Mouse (Mus musculus): Measurements from ENCODE around the gene Cst9. TPM values are rescaled to one million over a fixed set of nuclear protein-coding genes. Genes with fewer than 3 reads are reported as not detected.

Cst9 gene
- polyA plus RNA-seq, 1 experiment from 2014 or later: not detected

- no peak overlapping the region for H3K9ac ChIP-seq (replicated peaks; ENCODE audit: low read depth, low read length)
- WGBS: 28% methylated on average over 4 of the region's 4 CpGs
- peaks cover 15% of the 10 kb centered on the region for H3K36me3 ChIP-seq (ENCODE audit: control insufficient read depth, insufficient read depth, low read length)
- peaks cover 30% of the 10 kb centered on the region for H3K4me1 ChIP-seq (ENCODE audit: control insufficient read depth, insufficient read depth, low read length)
- peak; percentile 50; the same call in 1 of the 2 replicates for ATAC-seq (ENCODE audit: insufficient number of reproducible peaks, insufficient read depth, low FRiP score, low read depth)
- peak overlapping the region; percentile 77 for H3K4me2 ChIP-seq (replicated peaks; ENCODE audit: low read depth, low read length)
- no peaks in the 10 kb centered on the region for H3K9me3 ChIP-seq (ENCODE audit: control insufficient read depth, low read depth, low read length)
- H3K27me3 ChIP-seq (ENCODE audit: control insufficient read depth, insufficient read depth, low read length): no peaks in the 10 kb centered on the region
- H3K4me3 ChIP-seq (ENCODE audit: low read depth, low read length): no peak overlapping the region
- peak overlapping the region; percentile 72 for H3K27ac ChIP-seq (ENCODE audit: low read length)
Observed at GRCm38 (mm10) chr2:148872860-148873259, 37.9 kb downstream of the Cst9 start.

DNA sequence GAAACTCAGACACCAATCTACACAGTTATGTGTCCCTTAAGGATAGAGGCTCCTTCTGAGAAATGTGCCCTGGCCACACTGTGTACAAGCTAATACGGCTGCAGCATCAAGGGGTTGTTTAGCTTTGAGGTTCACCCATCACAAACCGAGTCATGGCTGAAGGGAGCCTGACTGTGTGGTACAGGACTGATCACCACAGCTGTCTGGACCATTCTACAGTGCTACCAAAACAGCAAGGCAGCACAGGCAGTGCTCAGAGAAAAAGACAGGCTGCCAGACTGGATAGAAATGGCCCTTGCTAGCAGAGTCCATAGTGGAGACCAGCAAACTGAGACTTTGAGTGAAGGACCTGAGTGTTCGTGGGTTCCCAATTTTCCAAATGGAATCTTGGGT lies 39.3 kb downstream of the Cst9 start:
- Histone ChIP-seq H3K27ac (ENCODE audit: low read length) (peak overlapping the region; percentile 33; the same call in 1 of the 2 replicates), H3K4me2 (replicated peaks; ENCODE audit: low read depth, low read length) (peak overlapping the region; percentile 77), H3K9me3 (ENCODE audit: control insufficient read depth, low read depth, low read length) (no peaks in the 10 kb centered on the region), H3K27me3 (ENCODE audit: control insufficient read depth, insufficient read depth, low read length) (no peaks in the 10 kb centered on the region), H3K36me3 (ENCODE audit: control insufficient read depth, insufficient read depth, low read length) (peaks cover 15% of the 10 kb centered on the region), H3K4me3 (ENCODE audit: low read depth, low read length) (peak overlapping the region; percentile 88), H3K9ac (replicated peaks; ENCODE audit: low read depth, low read length) (peak overlapping the region; percentile 66; the same call in 1 of the 2 replicates), H3K4me1 (ENCODE audit: control insufficient read depth, insufficient read depth, low read length) (peaks cover 30% of the 10 kb centered on the region)
- ATAC-seq (ENCODE audit: insufficient number of reproducible peaks, insufficient read depth, low FRiP score, low read depth): no peak
- WGBS: 21% methylated on average over 3 of the region's 3 CpGs

DNA sequence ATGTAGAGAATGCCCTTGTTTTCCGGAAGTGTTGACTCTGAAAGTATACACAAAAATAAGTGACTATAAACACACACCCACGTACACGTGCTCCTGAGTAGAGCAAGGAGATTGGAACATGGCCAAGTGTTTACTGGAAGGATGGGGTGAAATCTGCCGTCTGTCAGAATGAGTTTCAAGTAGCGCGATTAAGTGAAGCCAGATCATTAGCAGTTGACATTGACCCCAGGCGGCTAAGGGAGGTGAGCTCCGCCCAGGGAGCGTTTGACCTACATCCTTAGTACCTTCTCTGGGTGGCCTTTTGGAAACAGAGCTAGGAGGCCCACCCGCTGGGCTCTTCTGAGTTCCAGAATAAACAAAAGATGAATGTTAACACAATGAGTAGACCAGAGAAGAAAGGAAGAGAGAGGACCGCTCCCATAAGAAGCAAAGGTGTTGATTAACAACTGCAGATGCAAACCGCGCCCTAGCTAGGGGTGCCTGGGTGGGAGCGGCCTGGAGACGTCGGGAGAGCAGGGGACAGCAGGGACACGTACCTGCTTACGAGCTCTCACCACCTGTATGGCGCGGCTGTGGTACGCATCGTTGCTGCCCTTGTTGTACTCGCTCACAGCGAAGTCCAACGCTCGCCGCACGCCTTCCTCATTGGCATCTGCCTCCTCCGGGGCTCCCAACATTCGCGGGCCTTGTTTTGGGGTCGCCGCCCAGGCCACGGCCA lies 39.8 kb downstream of the Cst9 start:
- Histone ChIP-seq H3K9me3 (ENCODE audit: control insufficient read depth, low read depth, low read length) (no peaks in the 10 kb centered on the region), H3K4me1 (ENCODE audit: control insufficient read depth, insufficient read depth, low read length) (peaks cover 30% of the 10 kb centered on the region), H3K27ac (ENCODE audit: low read length) (peak overlapping the region; percentile 92), H3K4me2 (replicated peaks; ENCODE audit: low read depth, low read length) (peak overlapping the region; percentile 77), H3K4me3 (ENCODE audit: low read depth, low read length) (peak overlapping the region; percentile 88), H3K9ac (replicated peaks; ENCODE audit: low read depth, low read length) (peak overlapping the region; percentile 66), H3K36me3 (ENCODE audit: control insufficient read depth, insufficient read depth, low read length) (peaks cover 15% of the 10 kb centered on the region), H3K27me3 (ENCODE audit: control insufficient read depth, insufficient read depth, low read length) (no peaks in the 10 kb centered on the region)
- ATAC-seq (ENCODE audit: insufficient number of reproducible peaks, insufficient read depth, low FRiP score, low read depth): peak; percentile 57
- under 1% methylated on average over 34 of the region's 34 CpGs for WGBS

- Histone ChIP-seq H3K27me3 (ENCODE audit: control insufficient read depth, insufficient read depth, low read length) (no peaks in the 10 kb centered on the region), H3K36me3 (ENCODE audit: control insufficient read depth, insufficient read depth, low read length) (peaks cover 15% of the 10 kb centered on the region), H3K9ac (replicated peaks; ENCODE audit: low read depth, low read length) (peak within 1 kb of the TSS; percentile 66), H3K4me1 (ENCODE audit: control insufficient read depth, insufficient read depth, low read length) (peaks cover 30% of the 10 kb centered on the region), H3K4me3 (ENCODE audit: low read depth, low read length) (peak within 1 kb of the TSS; percentile 88), H3K27ac (ENCODE audit: low read length) (peak within 1 kb of the TSS; percentile 92), H3K9me3 (ENCODE audit: control insufficient read depth, low read depth, low read length) (no peaks in the 10 kb centered on the region), H3K4me2 (replicated peaks; ENCODE audit: low read depth, low read length) (peak within 1 kb of the TSS; percentile 77)
- WGBS: under 1% methylated on average over 17 of the region's 19 CpGs
- peak; percentile 94 for ATAC-seq (ENCODE audit: insufficient number of reproducible peaks, insufficient read depth, low FRiP score, low read depth)
Observed at GRCm38 (mm10) chr2:148875335-148875811, 40.4 kb downstream of the Cst9 start, which contains the start of gene Cst3. Gene Cst3, minus strand, starts transcription at chr2:148875692.

DNA sequence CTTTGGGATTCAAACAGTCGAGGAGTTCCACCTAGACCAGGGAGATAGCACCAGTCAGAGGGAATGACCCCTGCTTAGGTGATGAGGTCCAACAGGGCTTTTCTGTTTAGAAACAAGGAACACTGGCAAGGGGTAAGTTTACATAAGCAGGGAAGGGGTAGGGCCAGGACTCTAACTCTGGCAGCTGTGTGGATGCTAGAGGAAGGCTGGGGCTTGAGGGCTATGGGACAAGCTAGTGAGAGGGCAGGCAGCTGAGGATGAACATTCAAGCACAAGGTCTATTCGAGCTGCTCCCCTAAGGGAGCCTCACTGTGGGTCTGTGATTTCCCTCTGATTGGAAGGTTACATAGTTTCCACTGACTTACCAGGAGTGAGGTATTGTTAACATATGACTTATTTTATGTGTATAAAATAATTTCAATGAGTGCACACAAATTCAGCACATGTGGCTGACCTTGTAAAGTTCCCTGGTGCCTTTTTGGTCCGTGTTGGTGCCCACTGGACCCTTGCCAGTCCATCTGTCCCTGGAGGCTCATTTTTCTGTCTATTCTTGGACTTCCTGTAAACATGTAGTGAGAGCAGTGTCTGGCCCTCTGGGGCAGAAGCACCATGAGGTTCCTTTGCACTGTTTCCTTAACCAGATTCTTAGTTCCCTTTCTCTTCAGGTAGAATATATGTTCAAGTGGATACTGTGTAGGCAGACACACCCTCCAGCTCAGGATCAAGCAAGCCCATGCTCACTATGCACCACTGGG lies 42.2 kb downstream of the Cst9 start:
- no peak overlapping the region for H3K4me2 ChIP-seq (replicated peaks; ENCODE audit: low read depth, low read length)
- H3K4me3 ChIP-seq (ENCODE audit: low read depth, low read length): no peak overlapping the region
- ATAC-seq (ENCODE audit: insufficient number of reproducible peaks, insufficient read depth, low FRiP score, low read depth): no peak
- 16% methylated on average over 3 of the region's 3 CpGs for WGBS
- no peaks in the 10 kb centered on the region for H3K27me3 ChIP-seq (ENCODE audit: control insufficient read depth, insufficient read depth, low read length)
- H3K9ac ChIP-seq (replicated peaks; ENCODE audit: low read depth, low read length): no peak overlapping the region
- H3K9me3 ChIP-seq (ENCODE audit: control insufficient read depth, low read depth, low read length): no peaks in the 10 kb centered on the region
- peaks cover 27% of the 10 kb centered on the region for H3K4me1 ChIP-seq (ENCODE audit: control insufficient read depth, insufficient read depth, low read length)
- peaks cover under 1% of the 10 kb centered on the region for H3K36me3 ChIP-seq (ENCODE audit: control insufficient read depth, insufficient read depth, low read length)
- H3K27ac ChIP-seq (ENCODE audit: low read length): no peak overlapping the region; the same call in 1 of the 2 replicates

- 8% methylated on average over 2 of the region's 2 CpGs for WGBS
Observed at GRCm38 (mm10) chr2:148878641-148879130, 43.7 kb downstream of the Cst9 start.

GRCm38 (mm10) chr2:148879199-148879598 lies 44.3 kb downstream of the Cst9 start:
- Histone ChIP-seq H3K9me3 (ENCODE audit: control insufficient read depth, low read depth, low read length) (no peaks in the 10 kb centered on the region), H3K27me3 (ENCODE audit: control insufficient read depth, insufficient read depth, low read length) (no peaks in the 10 kb centered on the region), H3K36me3 (ENCODE audit: control insufficient read depth, insufficient read depth, low read length) (no peaks in the 10 kb centered on the region), H3K4me3 (ENCODE audit: low read depth, low read length) (no peak overlapping the region), H3K9ac (replicated peaks; ENCODE audit: low read depth, low read length) (no peak overlapping the region), H3K27ac (ENCODE audit: low read length) (no peak overlapping the region), H3K4me1 (ENCODE audit: control insufficient read depth, insufficient read depth, low read length) (peaks cover 7% of the 10 kb centered on the region), H3K4me2 (replicated peaks; ENCODE audit: low read depth, low read length) (no peak overlapping the region)
- ATAC-seq (ENCODE audit: insufficient number of reproducible peaks, insufficient read depth, low FRiP score, low read depth): no peak
- WGBS: 65% methylated on average over 1 of the region's 1 CpGs

More at GRCm38 (mm10) chr2:148878641-148879130, 43.7 kb downstream of the Cst9 start:
- no peaks in the 10 kb centered on the region for H3K36me3 ChIP-seq (ENCODE audit: control insufficient read depth, insufficient read depth, low read length)
- no peak overlapping the region for H3K4me2 ChIP-seq (replicated peaks; ENCODE audit: low read depth, low read length)
- H3K4me3 ChIP-seq (ENCODE audit: low read depth, low read length): no peak overlapping the region
- no peak for ATAC-seq (ENCODE audit: insufficient number of reproducible peaks, insufficient read depth, low FRiP score, low read depth)
- peaks cover 12% of the 10 kb centered on the region for H3K4me1 ChIP-seq (ENCODE audit: control insufficient read depth, insufficient read depth, low read length)
- no peaks in the 10 kb centered on the region for H3K27me3 ChIP-seq (ENCODE audit: control insufficient read depth, insufficient read depth, low read length)
- no peak overlapping the region for H3K9ac ChIP-seq (replicated peaks; ENCODE audit: low read depth, low read length)
- no peak overlapping the region for H3K27ac ChIP-seq (ENCODE audit: low read length)
- H3K9me3 ChIP-seq (ENCODE audit: control insufficient read depth, low read depth, low read length): no peaks in the 10 kb centered on the region

DNA sequence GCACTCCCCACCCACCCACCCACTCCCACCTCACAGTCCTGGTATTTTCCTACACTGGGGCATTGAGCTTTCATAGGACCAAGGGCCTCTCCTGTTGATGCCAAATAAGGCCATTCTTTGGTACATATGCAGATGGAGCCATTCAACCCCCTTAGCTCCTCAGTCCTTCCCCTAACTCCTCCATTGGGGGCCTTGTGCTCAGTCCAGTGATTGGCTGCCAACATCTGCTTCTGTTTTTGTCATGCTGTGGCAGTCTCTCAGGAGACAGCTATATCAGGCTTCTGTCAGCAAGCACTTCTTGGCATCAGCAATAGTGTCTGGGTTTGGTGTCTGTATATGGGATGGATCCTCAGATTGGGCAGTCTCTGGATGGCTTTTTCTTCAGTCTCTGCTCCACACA lies 49.8 kb downstream of the Cst9 start:
- no peak for ATAC-seq (ENCODE audit: insufficient number of reproducible peaks, insufficient read depth, low FRiP score, low read depth)
- H3K9ac ChIP-seq (replicated peaks; ENCODE audit: low read depth, low read length): no peak overlapping the region
- H3K4me1 ChIP-seq (ENCODE audit: control insufficient read depth, insufficient read depth, low read length): no peaks in the 10 kb centered on the region
- H3K4me3 ChIP-seq (ENCODE audit: low read depth, low read length): no peak overlapping the region
- no peaks in the 10 kb centered on the region for H3K27me3 ChIP-seq (ENCODE audit: control insufficient read depth, insufficient read depth, low read length)
- no peaks in the 10 kb centered on the region for H3K9me3 ChIP-seq (ENCODE audit: control insufficient read depth, low read depth, low read length)
- no peaks in the 10 kb centered on the region for H3K36me3 ChIP-seq (ENCODE audit: control insufficient read depth, insufficient read depth, low read length)
- H3K4me2 ChIP-seq (replicated peaks; ENCODE audit: low read depth, low read length): no peak overlapping the region
- H3K27ac ChIP-seq (ENCODE audit: low read length): no peak overlapping the region
